Mouse (Mus musculus) limb, embryonic 14.5 days (tissue): ENCODE results near the gene Evi5. TPM values are rescaled to one million over a fixed set of nuclear protein-coding genes. Genes with fewer than 3 reads are reported as not detected.
A peak's percentile ranks its signal among the peaks of the same experiment; 100 is the strongest.

ENCODE experiments used
- ATAC-seq: fragments of 200-750 bp; cut with Nextera tagmentation; 2 replicates; pipeline ENCODE4 v1.8.0; 2017; ENCODE audit warnings: low read depth, moderate number of reproducible peaks, moderate TSS enrichment; ENCODE audit not compliant: low FRiP score
- DNase-seq: peaks from one replicate; pipeline ENCODE4 v3.0.0-alpha.2; 2015; ENCODE audit warnings: low spot score
- H3K27ac ChIP-seq: fragments of 300-500 bp; sonication (generic); replicated peaks from 2 replicates; pipeline ENCODE4 v1.5.1; 2014; ENCODE audit warnings: low read depth, mild to moderate bottlenecking, low read length, moderate library complexity, mixed read lengths
- H3K27me3 ChIP-seq: fragments of 300-500 bp; sonication (generic); 2 replicates; pipeline ENCODE4 v1.6.1; 2014; ENCODE audit warnings: low read length, mixed read lengths; ENCODE audit not compliant: control insufficient read depth, insufficient read depth
- H3K36me3 ChIP-seq: fragments of 300-500 bp; sonication (generic); 2 replicates; pipeline ENCODE4 v1.6.1; 2014; ENCODE audit warnings: mild to moderate bottlenecking, low read length, moderate library complexity, mixed read lengths; ENCODE audit not compliant: control insufficient read depth, insufficient read depth
- H3K4me1 ChIP-seq: fragments of 300-500 bp; sonication (generic); 2 replicates; pipeline ENCODE4 v1.6.1; 2014; ENCODE audit warnings: antibody characterized with exemption, low read length, mixed read lengths; ENCODE audit not compliant: control insufficient read depth, insufficient read depth
- H3K4me2 ChIP-seq: fragments of 300-500 bp; sonication (generic); replicated peaks from 2 replicates; pipeline ENCODE4 v1.6.1; 2014; ENCODE audit warnings: low read depth, mild to moderate bottlenecking, low read length, moderate library complexity; ENCODE audit not compliant: severe bottlenecking
- H3K4me3 ChIP-seq: fragments of 300-500 bp; sonication (generic); replicated peaks from 2 replicates; pipeline ENCODE4 v1.5.1; 2014; ENCODE audit warnings: low read length
- H3K9ac ChIP-seq: fragments of 300-500 bp; sonication (generic); 2 replicates; pipeline ENCODE4 v1.6.1; 2014; ENCODE audit warnings: mild to moderate bottlenecking, low read depth, low read length, moderate library complexity; ENCODE audit not compliant: severe bottlenecking
- H3K9me3 ChIP-seq: fragments of 300-500 bp; sonication (generic); 2 replicates; pipeline ENCODE4 v1.6.1; 2016; ENCODE audit warnings: low read length; ENCODE audit not compliant: control insufficient read depth
- POLR2A ChIP-seq: fragments of 200-500 bp; IDR thresholded peaks from 2 replicates; pipeline ENCODE4 v1.8.0; 2012; ENCODE audit warnings: inconsistent platforms, mild to moderate bottlenecking, moderate library complexity, borderline replicate concordance; ENCODE audit not compliant: insufficient read depth, insufficient read length; ENCODE audit errors: extremely low read depth
- WGBS: fragments of 180-500 bp; shearing (Covaris S2); extraction: QIAGEN DNeasy Blood & Tissue Kit; methylation state at CpG from one replicate; pipeline ENCODE4 v1.1.7; 2014; 5-methylcytosine and 5-hydroxymethylcytosine counted together
- polyA plus RNA-seq, 2 experiments: library from polyadenylated mRNA; depleted of rRNA in 1 of 2; stranded (reverse) in 1 of 2; unstranded in 1 of 2; fragments of >200 nt; fragmentation: Nextera tagmentation in 1 of 2; extraction: Ambion mirVana in 1 of 2; gene quantifications; 2 replicates each; pipeline versions ENCODE4 v1.2.1 to v1.2.3; 2012 to 2014

The Evi5 gene
- polyA plus RNA-seq, 2 experiments = 31.2 to 60.2 TPM

DNA sequence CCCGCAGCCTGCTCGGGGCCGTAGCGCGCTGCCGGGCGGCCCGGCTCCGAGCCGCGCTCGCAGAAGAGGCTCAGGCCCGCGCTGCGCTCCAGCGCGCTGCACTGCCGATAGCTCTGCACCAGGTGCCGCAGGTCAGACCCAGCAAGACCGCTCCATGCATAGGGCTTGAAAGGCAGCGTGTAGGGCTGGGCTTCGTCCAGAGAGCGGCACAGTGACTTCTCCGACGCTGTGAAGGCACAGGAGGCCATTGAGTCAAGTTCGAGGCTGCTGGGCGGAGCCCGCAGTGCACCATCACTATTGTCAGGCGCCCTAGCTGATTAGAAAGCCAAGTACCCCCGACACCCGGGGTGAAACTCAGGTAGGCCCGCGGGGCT, 153.3 kb downstream of the Evi5 start:
- peak overlapping the region; percentile 58 for H3K4me2 ChIP-seq
- peak overlapping the region; percentile 41 for H3K4me3 ChIP-seq
- H3K27ac ChIP-seq = no peak overlapping the region
- 2% methylated on average over 28 of the region's 33 CpGs for WGBS
- H3K36me3 ChIP-seq = no peaks in the 10 kb centered on the region
- H3K9ac ChIP-seq = no peak overlapping the region; the same call in 1 of the 2 replicates
- peaks cover 35% of the 10 kb centered on the region for H3K4me1 ChIP-seq
- TF ChIP-seq POLR2A = no peak
- H3K9me3 ChIP-seq = no peaks in the 10 kb centered on the region
- DNase-seq (no peak), ATAC-seq (no peak)
- peaks cover 98% of the 10 kb centered on the region for H3K27me3 ChIP-seq

DNA sequence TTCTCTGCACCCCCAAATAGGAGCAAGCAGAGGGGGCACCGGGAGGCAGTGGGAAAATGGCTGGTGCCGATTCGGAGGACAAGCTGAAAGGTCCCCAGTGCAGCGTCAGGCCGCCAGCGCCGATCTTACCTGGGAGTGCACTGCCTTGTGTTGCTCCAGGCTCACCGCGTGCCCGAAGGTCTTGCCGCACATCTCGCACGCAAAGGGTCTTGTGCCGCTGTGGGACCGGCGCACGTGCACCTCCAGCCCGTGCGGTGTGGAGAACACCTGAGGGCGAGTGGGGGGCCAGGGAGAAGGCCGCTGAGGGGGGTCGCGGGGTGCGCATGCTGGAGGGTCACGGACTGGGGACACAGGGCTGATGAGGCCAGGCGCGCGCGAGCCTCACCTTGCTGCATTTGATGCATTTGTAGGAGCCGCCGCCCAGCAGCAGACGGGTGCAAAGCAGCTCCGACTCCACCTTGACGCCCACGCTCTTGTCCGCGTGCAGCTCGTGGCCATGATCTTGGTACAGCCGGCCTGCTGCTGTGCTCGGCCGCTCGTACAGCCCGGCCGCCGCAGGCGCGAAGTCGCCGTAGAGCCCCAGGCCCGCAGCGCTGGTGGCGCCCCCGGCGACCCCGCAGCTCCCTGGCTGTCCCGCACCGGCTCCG, 153.8 kb downstream of the Evi5 start:
- no peaks in the 10 kb centered on the region for H3K36me3 ChIP-seq
- DNase-seq = no peak
- H3K27me3 ChIP-seq = peaks cover 96% of the 10 kb centered on the region
- H3K9ac ChIP-seq = no peak overlapping the region; the same call in 1 of the 2 replicates
- H3K27ac ChIP-seq = no peak overlapping the region
- under 1% methylated on average over 46 of the region's 58 CpGs for WGBS
- H3K4me2 ChIP-seq = peak overlapping the region; percentile 58
- no peaks in the 10 kb centered on the region for H3K9me3 ChIP-seq
- H3K4me3 ChIP-seq = peak overlapping the region; percentile 41
- TF ChIP-seq POLR2A = no peak
- peaks cover 31% of the 10 kb centered on the region for H3K4me1 ChIP-seq
- no peak for ATAC-seq

DNA sequence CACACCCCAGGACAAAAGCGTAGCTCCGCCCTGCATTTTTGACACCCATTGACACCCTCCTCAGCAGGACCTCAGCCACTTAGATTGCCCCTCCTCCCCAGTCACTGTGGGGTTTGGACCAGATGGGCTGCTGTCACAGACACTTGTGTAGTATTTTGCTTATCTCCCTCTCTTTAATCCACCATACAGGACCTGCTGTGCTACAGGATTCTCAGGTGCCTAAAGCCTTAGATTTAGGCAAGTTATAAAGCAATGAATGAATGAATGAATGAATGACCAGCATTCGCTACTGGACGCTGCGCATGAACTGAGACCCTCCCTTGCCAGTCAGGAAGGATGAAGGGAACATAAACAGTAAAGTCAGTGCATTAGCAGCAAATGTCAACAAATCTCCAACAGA, 154.4 kb downstream of the Evi5 start:
- peaks cover 26% of the 10 kb centered on the region for H3K4me1 ChIP-seq
- no peak overlapping the region for H3K27ac ChIP-seq
- TF ChIP-seq POLR2A = no peak
- no peaks in the 10 kb centered on the region for H3K36me3 ChIP-seq
- peaks cover 90% of the 10 kb centered on the region for H3K27me3 ChIP-seq
- H3K4me3 ChIP-seq = 0 out of 2 replicates have a peak overlapping the region, but pooled peaks have one; percentile 41
- no peak overlapping the region for H3K4me2 ChIP-seq
- 7% methylated on average over 5 of the region's 5 CpGs for WGBS
- DNase-seq (no peak), ATAC-seq (no peak)
- no peak overlapping the region for H3K9ac ChIP-seq
- H3K9me3 ChIP-seq = no peaks in the 10 kb centered on the region

DNA sequence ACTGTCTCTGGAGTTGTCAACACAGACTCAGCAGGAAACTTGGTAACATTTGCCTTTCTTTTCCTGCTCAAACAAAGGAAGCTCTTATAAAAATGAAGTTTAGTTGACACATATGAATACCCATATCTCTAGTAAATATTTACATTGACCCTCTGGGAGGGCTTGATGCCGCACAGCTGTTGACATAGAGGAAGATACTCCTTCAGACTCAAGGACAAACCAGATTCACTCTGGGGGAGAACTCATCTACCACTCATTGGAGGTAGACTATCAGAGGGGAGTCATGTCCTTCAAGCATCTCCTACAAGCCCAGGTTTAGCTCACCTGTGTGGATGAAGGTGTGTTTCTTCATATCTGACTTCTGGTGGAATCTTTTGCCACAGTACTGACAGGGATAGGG, 155.1 kb downstream of the Evi5 start:
- Histone ChIP-seq H3K27me3 (peaks cover 83% of the 10 kb centered on the region), H3K27ac (no peak overlapping the region), H3K4me2 (no peak overlapping the region), H3K4me3 (no peak overlapping the region), H3K4me1 (peaks cover 19% of the 10 kb centered on the region), H3K9ac (no peak overlapping the region), H3K9me3 (no peaks in the 10 kb centered on the region), H3K36me3 (no peaks in the 10 kb centered on the region)
- no peak for DNase-seq
- TF ChIP-seq POLR2A = no peak
- no peak for ATAC-seq
- 35% methylated on average over 1 of the region's 1 CpGs for WGBS

DNA sequence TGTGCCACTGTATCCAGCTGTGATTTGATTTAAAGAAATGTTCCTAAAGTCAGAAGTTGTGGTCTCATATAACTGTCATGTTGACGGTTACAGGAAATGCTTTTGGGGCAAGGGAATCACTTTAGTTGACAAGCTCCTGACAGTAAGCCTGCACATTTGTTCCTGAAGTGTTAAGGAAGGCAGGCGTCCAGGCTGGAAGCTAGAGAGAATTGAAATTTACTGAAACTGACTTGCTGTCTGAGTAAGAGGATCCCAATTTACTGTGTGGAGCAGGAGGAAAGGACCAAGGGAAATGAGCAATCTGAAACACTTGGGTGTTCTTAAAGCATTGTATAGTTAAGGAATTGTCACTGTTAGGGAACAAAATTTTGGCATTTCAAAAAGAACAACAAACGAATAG, 155.7 kb downstream of the Evi5 start:
- ATAC-seq = no peak

More for the DNA sequence above, 155.7 kb downstream of the Evi5 start:
- Histone ChIP-seq H3K27ac (no peak overlapping the region), H3K4me1 (peaks cover 15% of the 10 kb centered on the region), H3K27me3 (peaks cover 77% of the 10 kb centered on the region), H3K4me3 (no peak overlapping the region), H3K9ac (no peak overlapping the region), H3K4me2 (no peak overlapping the region), H3K9me3 (no peaks in the 10 kb centered on the region), H3K36me3 (no peaks in the 10 kb centered on the region)
- no peak for TF ChIP-seq POLR2A
- WGBS = 12% methylated on average over 3 of the region's 3 CpGs
- DNase-seq = no peak
